In genomic region chr1:176354898-176355297, GRCm38 (mm10) we compare ENCODE assay signal across 20 mouse cellular contexts.
A peak's percentile ranks its signal among the peaks of the same experiment; 100 is the strongest.
DNase-seq lines count a peak whose midpoint lies in the region; ATAC-seq and TF ChIP-seq lines count a peak whose summit lies in the region.
"Had no signal": no experiment of that assay in that cellular context is flagged by ENCODE, and none has a peak within 500 bp of the region (broad histone marks: within the 10 kb centered on the region; RNA-seq: fewer than 3 reads in every experiment).

No protein-coding gene starts in this region.

- no peaks in the 10 kb centered on the region for H3K36me3 ChIP-seq in forebrain, embryonic 13.5 days (ENCODE audit: poor library complexity, severe bottlenecking)
- no peaks in the 10 kb centered on the region for H3K36me3 ChIP-seq in forebrain, embryonic 10.5 days (replicated peaks)
- no peaks in the 10 kb centered on the region for H3K36me3 ChIP-seq in forebrain, postnatal 0 days (ENCODE audit: insufficient read depth)
- no peaks in the 10 kb centered on the region for H3K36me3 ChIP-seq in hindbrain, embryonic 14.5 days (replicated peaks; ENCODE audit: control insufficient read depth, insufficient read depth)
- H3K36me3 ChIP-seq in midbrain, embryonic 16.5 days (ENCODE audit: control insufficient read depth, insufficient read depth, low read length) = no peaks in the 10 kb centered on the region
- H3K36me3 ChIP-seq: embryonic facial prominence, embryonic 10.5 days; heart, embryonic 10.5 days; limb, embryonic 13.5 days; liver, embryonic 12.5 days had no signal

- H3K4me2 ChIP-seq in forebrain, embryonic 13.5 days = peak overlapping the region; percentile 36
- 0 out of 2 replicates have a peak overlapping the region, but pooled peaks have one; percentile 10 for H3K4me2 ChIP-seq in forebrain, postnatal 0 days (ENCODE audit: low read depth)
- peak overlapping the region; percentile 45 for H3K4me2 ChIP-seq in hindbrain, embryonic 14.5 days (replicated peaks)
- peak overlapping the region; percentile 34 for H3K4me2 ChIP-seq in midbrain, embryonic 16.5 days (ENCODE audit: low read length)
- H3K4me2 ChIP-seq: limb, embryonic 13.5 days; liver, embryonic 12.5 days had no signal

- H3K9me3 ChIP-seq in forebrain, embryonic 13.5 days (replicated peaks) = no peaks in the 10 kb centered on the region
- no peaks in the 10 kb centered on the region for H3K9me3 ChIP-seq in forebrain, embryonic 10.5 days
- no peaks in the 10 kb centered on the region for H3K9me3 ChIP-seq in forebrain, postnatal 0 days (ENCODE audit: low read length)
- no peaks in the 10 kb centered on the region for H3K9me3 ChIP-seq in hindbrain, embryonic 14.5 days (ENCODE audit: control insufficient read depth, low read length)
- H3K9me3 ChIP-seq in midbrain, embryonic 16.5 days (replicated peaks; ENCODE audit: control insufficient read depth, low read length, poor library complexity, severe bottlenecking) = no peaks in the 10 kb centered on the region
- H3K9me3 ChIP-seq: embryonic facial prominence, embryonic 10.5 days; heart, embryonic 10.5 days; limb, embryonic 13.5 days; liver, embryonic 12.5 days had no signal

- H3K9ac ChIP-seq in forebrain, embryonic 13.5 days = no peak overlapping the region
- H3K9ac ChIP-seq in forebrain, postnatal 0 days = no peak overlapping the region
- 0 out of 2 replicates have a peak overlapping the region, but pooled peaks have one; percentile 44 for H3K9ac ChIP-seq in hindbrain, embryonic 14.5 days
- H3K9ac ChIP-seq in midbrain, embryonic 16.5 days (ENCODE audit: low read depth, low read length) = peak overlapping the region; percentile 50; the same call in 1 of the 2 replicates
- H3K9ac ChIP-seq: limb, embryonic 13.5 days; liver, embryonic 12.5 days had no signal

- no peak for ATAC-seq in forebrain, embryonic 13.5 days
- peak; percentile 47 for ATAC-seq in forebrain, postnatal 0 days
- no peak for ATAC-seq in hindbrain, embryonic 14.5 days (ENCODE audit: low FRiP score)
- no peak for ATAC-seq in midbrain, embryonic 16.5 days
- ATAC-seq in erythroid progenitor cell, adult 5-6 weeks (replicated peaks; ENCODE audit: low FRiP score, poor library complexity, severe bottlenecking) = no peak
- ATAC-seq: CD4-positive, CD25-positive, alpha-beta regulatory T cell, adult 4 months; intestine, embryonic 16.5 days; liver, embryonic 12.5 days had no signal

- WGBS in forebrain, embryonic 13.5 days = 32% methylated on average over 1 of the region's 1 CpGs
- 58% methylated on average over 1 of the region's 1 CpGs for WGBS in forebrain, embryonic 10.5 days
- 22% methylated on average over 1 of the region's 1 CpGs for WGBS in forebrain, postnatal 0 days
- 19% methylated on average over 1 of the region's 1 CpGs for WGBS in hindbrain, embryonic 14.5 days
- WGBS in midbrain, embryonic 16.5 days = 21% methylated on average over 1 of the region's 1 CpGs

- H3K4me1 ChIP-seq in forebrain, embryonic 13.5 days = peaks cover 16% of the 10 kb centered on the region
- H3K4me1 ChIP-seq in forebrain, embryonic 10.5 days = 0 out of 2 replicates have a peak, but pooled peaks cover 3% of the 10 kb centered on the region
- H3K4me1 ChIP-seq in forebrain, postnatal 0 days (ENCODE audit: insufficient read depth) = no peaks in the 10 kb centered on the region
- peaks cover 19% of the 10 kb centered on the region for H3K4me1 ChIP-seq in hindbrain, embryonic 14.5 days (replicated peaks; ENCODE audit: control insufficient read depth, insufficient read depth, low read length)
- peaks cover 10% of the 10 kb centered on the region; the same call in 1 of the 2 replicates for H3K4me1 ChIP-seq in midbrain, embryonic 16.5 days (ENCODE audit: control insufficient read depth, insufficient read depth, low read length)
- H3K4me1 ChIP-seq: heart, embryonic 10.5 days; limb, embryonic 13.5 days; liver, embryonic 12.5 days had no signal

- H3K4me3 ChIP-seq in forebrain, embryonic 13.5 days = no peak overlapping the region
- H3K4me3 ChIP-seq in forebrain, embryonic 10.5 days = no peak overlapping the region
- H3K4me3 ChIP-seq in forebrain, postnatal 0 days (ENCODE audit: low read depth, low read length) = no peak overlapping the region
- no peak overlapping the region for H3K4me3 ChIP-seq in hindbrain, embryonic 14.5 days (replicated peaks; ENCODE audit: low read length)
- no peak overlapping the region for H3K4me3 ChIP-seq in midbrain, embryonic 16.5 days (ENCODE audit: low read depth, low read length)
- H3K4me3 ChIP-seq: embryonic facial prominence, embryonic 10.5 days; heart, embryonic 10.5 days; limb, embryonic 13.5 days; liver, embryonic 12.5 days had no signal

- TF ChIP-seq CTCF in forebrain, postnatal 0 days (IDR thresholded peaks at IDR 0.05; ENCODE audit: low read depth) = no peak

- DNase-seq in forebrain, embryonic 10.5 days (ENCODE audit: extremely low spot score, low spot score) = no peak
- no peak for DNase-seq in forebrain, postnatal 0 days
- peak; percentile 44 for DNase-seq in hindbrain, embryonic 14.5 days (ENCODE audit: low spot score)
- no peak for DNase-seq in cerebellum, postnatal 14 days
- no peak for DNase-seq in thymus, postnatal 0 days (ENCODE audit: low spot score)
- DNase-seq: adrenal gland, postnatal 14 days; kidney, adult 9 months; kidney, postnatal 36 days; lung, adult 2 months; thymus, adult 18-20 months; thymus, postnatal 4 days had no signal

- peak overlapping the region; percentile 14; the same call in 1 of the 2 replicates for H3K27ac ChIP-seq in forebrain, embryonic 13.5 days
- no peak overlapping the region for H3K27ac ChIP-seq in forebrain, embryonic 10.5 days
- H3K27ac ChIP-seq in forebrain, postnatal 0 days (ENCODE audit: low read depth, low read length) = no peak overlapping the region
- peak overlapping the region; percentile 85 for H3K27ac ChIP-seq in hindbrain, embryonic 14.5 days
- peak overlapping the region; percentile 14; the same call in 1 of the 2 replicates for H3K27ac ChIP-seq in midbrain, embryonic 16.5 days (ENCODE audit: low read length)
- H3K27ac ChIP-seq: embryonic facial prominence, embryonic 10.5 days; heart, embryonic 10.5 days; limb, embryonic 13.5 days; liver, embryonic 12.5 days had no signal

- H3K27me3 ChIP-seq in forebrain, embryonic 13.5 days = no peaks in the 10 kb centered on the region
- H3K27me3 ChIP-seq in forebrain, embryonic 10.5 days (ENCODE audit: poor library complexity, severe bottlenecking) = no peaks in the 10 kb centered on the region
- H3K27me3 ChIP-seq in forebrain, postnatal 0 days (ENCODE audit: insufficient read depth, low read length) = no peaks in the 10 kb centered on the region
- H3K27me3 ChIP-seq in hindbrain, embryonic 14.5 days (ENCODE audit: control insufficient read depth, insufficient read depth, low read length) = no peaks in the 10 kb centered on the region
- no peaks in the 10 kb centered on the region for H3K27me3 ChIP-seq in midbrain, embryonic 16.5 days (ENCODE audit: control insufficient read depth, insufficient read depth, low read depth, low read length)
- H3K27me3 ChIP-seq: limb, embryonic 13.5 days; liver, embryonic 12.5 days had no signal

Comparison
In these comparisons a context has a peak if more than half of its experiments do, and no peak if none do; other contexts are left out.
1. H3K27ac ChIP-seq: peak in forebrain, embryonic 13.5 days (single experiment), hindbrain, embryonic 14.5 days (single experiment) and midbrain, embryonic 16.5 days (single experiment); none in forebrain, embryonic 10.5 days (single experiment) and forebrain, postnatal 0 days (single experiment).
2. H3K9ac ChIP-seq: peak in hindbrain, embryonic 14.5 days (single experiment) and midbrain, embryonic 16.5 days (single experiment); none in forebrain, embryonic 13.5 days (single experiment) and forebrain, postnatal 0 days (single experiment).
3. Peak in every context shown above with its lines, with median percentiles within 50 percentile points of each other: H3K4me2 ChIP-seq.